ENCODE assay signal across 8 mouse cellular contexts in genomic region chr2:5601243-5601642, GRCm38 (mm10).
DNase-seq lines count a peak whose midpoint lies in the region; ATAC-seq and TF ChIP-seq lines count a peak whose summit lies in the region.
"Not testable (repeated sequence)": the region's sequence is repeated elsewhere in the genome, so short reads cannot be mapped to it uniquely, and the experiment has no call there.

No protein-coding gene starts in this region.

- not testable (repeated sequence) for H3K27ac ChIP-seq in forebrain, embryonic 12.5 days; heart, embryonic 12.5 days (ENCODE audit: poor library complexity, severe bottlenecking); hindbrain, embryonic 15.5 days (replicated peaks); kidney, embryonic 15.5 days; liver, embryonic 14.5 days; midbrain, embryonic 11.5 days (ENCODE audit: low read depth, low read length); neural tube, embryonic 12.5 days
- H3K27ac ChIP-seq in stomach, embryonic 16.5 days (ENCODE audit: low read length), result peak overlapping the region; percentile 69

- not testable (repeated sequence) for TF ChIP-seq CTCF in liver, embryonic 14.5 days (IDR thresholded peaks at IDR 0.05; ENCODE audit: low read depth)

- H3K4me1 ChIP-seq in forebrain, embryonic 12.5 days, result peaks cover 21% of the 10 kb centered on the region
- H3K4me1 ChIP-seq in heart, embryonic 12.5 days (replicated peaks), result peaks cover 33% of the 10 kb centered on the region
- peaks cover 13% of the 10 kb centered on the region for H3K4me1 ChIP-seq in hindbrain, embryonic 15.5 days (replicated peaks)
- H3K4me1 ChIP-seq in kidney, embryonic 15.5 days, result peaks cover 12% of the 10 kb centered on the region
- peaks cover 0 to 15% of the 10 kb centered on the region in 2 experiments; a peak in 2 of 4 replicates for H3K4me1 ChIP-seq in liver, embryonic 14.5 days (replicated peaks; ENCODE audit: control insufficient read depth in 2 of 2, insufficient read depth in 2 of 2, low read length in 1 of 2)
- H3K4me1 ChIP-seq in midbrain, embryonic 11.5 days (ENCODE audit: control insufficient read depth, insufficient read depth, low read length), result not testable (repeated sequence)
- H3K4me1 ChIP-seq in neural tube, embryonic 12.5 days, result peaks cover 11% of the 10 kb centered on the region; the same call in 1 of the 2 replicates
- peaks cover 31% of the 10 kb centered on the region for H3K4me1 ChIP-seq in stomach, embryonic 16.5 days (ENCODE audit: control insufficient read depth, insufficient read depth, low read length)

- not testable (repeated sequence) for H3K9ac ChIP-seq in forebrain, embryonic 12.5 days; heart, embryonic 12.5 days; hindbrain, embryonic 15.5 days; kidney, embryonic 15.5 days; liver, embryonic 14.5 days (replicated peaks); midbrain, embryonic 11.5 days (ENCODE audit: low read length); neural tube, embryonic 12.5 days; stomach, embryonic 16.5 days (ENCODE audit: low read length)

- WGBS in forebrain, embryonic 12.5 days, result 4% methylated on average over 2 of the region's 2 CpGs
- WGBS in heart, embryonic 12.5 days, result 9% methylated on average over 2 of the region's 2 CpGs
- WGBS in hindbrain, embryonic 15.5 days, result 5% methylated on average over 2 of the region's 2 CpGs
- 4% methylated on average over 2 of the region's 2 CpGs for WGBS in kidney, embryonic 15.5 days
- 0% methylated on average over 2 of the region's 2 CpGs for WGBS in liver, embryonic 14.5 days (ENCODE audit: insufficient replicate concordance)
- 3% methylated on average over 2 of the region's 2 CpGs for WGBS in midbrain, embryonic 11.5 days
- WGBS in neural tube, embryonic 12.5 days, result 4% methylated on average over 2 of the region's 2 CpGs
- WGBS in stomach, embryonic 16.5 days, result 0% methylated on average over 2 of the region's 2 CpGs

- not testable (repeated sequence) for H3K27me3 ChIP-seq in forebrain, embryonic 12.5 days; heart, embryonic 12.5 days (replicated peaks); hindbrain, embryonic 15.5 days; kidney, embryonic 15.5 days; liver, embryonic 14.5 days (ENCODE audit: control insufficient read depth, insufficient read depth, low read length); midbrain, embryonic 11.5 days (ENCODE audit: control insufficient read depth, insufficient read depth, low read length); neural tube, embryonic 12.5 days (replicated peaks); stomach, embryonic 16.5 days (ENCODE audit: control insufficient read depth, insufficient read depth, low read length)

- DNase-seq in liver, embryonic 14.5 days (ENCODE audit: low read depth in 3 of 3, low spot score in 3 of 3); midbrain, embryonic 11.5 days (ENCODE audit: low spot score, missing footprints): not testable (repeated sequence)

- not testable (repeated sequence) for TF ChIP-seq EP300 in liver, embryonic 14.5 days (IDR thresholded peaks at IDR 0.05; ENCODE audit: low read depth)

- H3K4me2 ChIP-seq in forebrain, embryonic 12.5 days; heart, embryonic 12.5 days; hindbrain, embryonic 15.5 days; kidney, embryonic 15.5 days; liver, embryonic 14.5 days (ENCODE audit: low read depth); midbrain, embryonic 11.5 days; neural tube, embryonic 12.5 days (replicated peaks); stomach, embryonic 16.5 days (ENCODE audit: low read depth, low read length): not testable (repeated sequence)

- not testable (repeated sequence) for H3K36me3 ChIP-seq in forebrain, embryonic 12.5 days (replicated peaks); heart, embryonic 12.5 days; hindbrain, embryonic 15.5 days; kidney, embryonic 15.5 days; liver, embryonic 14.5 days (replicated peaks; ENCODE audit: control insufficient read depth, insufficient read depth, low read depth); midbrain, embryonic 11.5 days (ENCODE audit: control insufficient read depth, insufficient read depth, low read length); neural tube, embryonic 12.5 days; stomach, embryonic 16.5 days (ENCODE audit: control insufficient read depth, insufficient read depth, low read length)

- not testable (repeated sequence) for H3K9me3 ChIP-seq in forebrain, embryonic 12.5 days; heart, embryonic 12.5 days (replicated peaks); hindbrain, embryonic 15.5 days; kidney, embryonic 15.5 days (replicated peaks); liver, embryonic 14.5 days (ENCODE audit: control insufficient read depth, low read length); midbrain, embryonic 11.5 days (ENCODE audit: control insufficient read depth, low read length); neural tube, embryonic 12.5 days; stomach, embryonic 16.5 days (replicated peaks; ENCODE audit: control insufficient read depth, low read length)

- not testable (repeated sequence) for H3K4me3 ChIP-seq in forebrain, embryonic 12.5 days (replicated peaks); heart, embryonic 12.5 days; hindbrain, embryonic 15.5 days; kidney, embryonic 15.5 days (replicated peaks); liver, embryonic 14.5 days (ENCODE audit: insufficient read depth in 1 of 2, low read depth in 2 of 2, low read length in 2 of 2); midbrain, embryonic 11.5 days (ENCODE audit: low read depth, low read length); neural tube, embryonic 12.5 days; stomach, embryonic 16.5 days (replicated peaks; ENCODE audit: low read length)

- peak; percentile 66 for ATAC-seq in forebrain, embryonic 12.5 days (ENCODE audit: low FRiP score)
- ATAC-seq in heart, embryonic 12.5 days (ENCODE audit: insufficient number of reproducible peaks, low FRiP score), result peak; percentile 69
- ATAC-seq in hindbrain, embryonic 15.5 days (ENCODE audit: low FRiP score, low read depth), result peak; percentile 47; the same call in 1 of the 2 replicates
- ATAC-seq in kidney, embryonic 15.5 days (replicated peaks; ENCODE audit: low FRiP score), result peak; percentile 64
- peak; percentile 15; the same call in 1 of the 2 replicates for ATAC-seq in liver, embryonic 14.5 days (ENCODE audit: insufficient read depth)
- peak; percentile 77 for ATAC-seq in midbrain, embryonic 11.5 days (ENCODE audit: low FRiP score)
- ATAC-seq in neural tube, embryonic 12.5 days (ENCODE audit: low FRiP score, low read depth), result peak; percentile 42; the same call in 1 of the 2 replicates
- peak; percentile 71 for ATAC-seq in stomach, embryonic 16.5 days (ENCODE audit: insufficient read depth, low FRiP score)

Comparison
In these comparisons a context has a peak if more than half of its experiments do, and no peak if none do; other contexts are left out.
1. ATAC-seq: peak in every context shown above with its lines; median percentile 77 in midbrain, embryonic 11.5 days; 71 in stomach, embryonic 16.5 days; 69 in heart, embryonic 12.5 days; 66 in forebrain, embryonic 12.5 days; 64 in kidney, embryonic 15.5 days; 47 in hindbrain, embryonic 15.5 days; 42 in neural tube, embryonic 12.5 days; 15 in liver, embryonic 14.5 days.